Mouse (Mus musculus) kidney, embryonic 16.5 days (tissue): ENCODE results near the gene Cdkn1a. TPM values are rescaled to one million over a fixed set of nuclear protein-coding genes. Genes with fewer than 3 reads are reported as not detected.

ENCODE experiments used
- ATAC-seq: fragments of 200-750 bp; cut with Nextera tagmentation; 2 replicates; pipeline ENCODE4 v1.8.0; 2017; ENCODE audit warnings: moderate TSS enrichment; ENCODE audit not compliant: low FRiP score, low TSS enrichment
- H3K27ac ChIP-seq: fragments of 300-500 bp; sonication (generic); 2 replicates; pipeline ENCODE4 v1.5.1; 2014; ENCODE audit warnings: low read length
- H3K27me3 ChIP-seq: fragments of 300-500 bp; sonication (generic); 2 replicates; pipeline ENCODE4 v1.6.1; 2014; ENCODE audit warnings: low read length, control low read depth, mixed read lengths; ENCODE audit not compliant: insufficient read depth
- H3K36me3 ChIP-seq: fragments of 300-500 bp; sonication (generic); 2 replicates; pipeline ENCODE4 v1.6.1; 2014; ENCODE audit warnings: low read length, control low read depth, mixed read lengths; ENCODE audit not compliant: insufficient read depth
- H3K4me1 ChIP-seq: fragments of 300-500 bp; sonication (generic); 2 replicates; pipeline ENCODE4 v1.6.1; 2014; ENCODE audit warnings: low read length, control low read depth, mixed read lengths; ENCODE audit not compliant: insufficient read depth
- H3K4me2 ChIP-seq: fragments of 300-500 bp; sonication (generic); replicated peaks from 2 replicates; pipeline ENCODE4 v1.6.1; 2014; ENCODE audit warnings: low read depth, low read length
- H3K4me3 ChIP-seq: fragments of 300-500 bp; sonication (generic); 2 replicates; pipeline ENCODE4 v1.5.1; 2014; ENCODE audit warnings: mild to moderate bottlenecking, low read length
- H3K9ac ChIP-seq: fragments of 300-500 bp; sonication (generic); replicated peaks from 2 replicates; pipeline ENCODE4 v1.6.1; 2014; ENCODE audit warnings: low read length
- H3K9me3 ChIP-seq: fragments of 300-500 bp; sonication (generic); 2 replicates; pipeline ENCODE4 v1.6.1; 2016; ENCODE audit warnings: low read length, control low read depth
- WGBS: fragments of 180-500 bp; shearing (Covaris S2); extraction: QIAGEN DNeasy Blood & Tissue Kit; methylation state at CpG from one replicate; pipeline ENCODE4 v1.1.7; 2014; 5-methylcytosine and 5-hydroxymethylcytosine counted together
- polyA plus RNA-seq: library from polyadenylated mRNA; unstranded; fragments of >200 nt; fragmentation: Nextera tagmentation; extraction: Ambion mirVana; gene quantifications from 2 replicates; pipeline ENCODE4 v1.2.1, GENCODE M21; 2015

The Cdkn1a gene
- polyA plus RNA-seq, 1 experiment from 2014 or later, result 74.1 TPM

DNA sequence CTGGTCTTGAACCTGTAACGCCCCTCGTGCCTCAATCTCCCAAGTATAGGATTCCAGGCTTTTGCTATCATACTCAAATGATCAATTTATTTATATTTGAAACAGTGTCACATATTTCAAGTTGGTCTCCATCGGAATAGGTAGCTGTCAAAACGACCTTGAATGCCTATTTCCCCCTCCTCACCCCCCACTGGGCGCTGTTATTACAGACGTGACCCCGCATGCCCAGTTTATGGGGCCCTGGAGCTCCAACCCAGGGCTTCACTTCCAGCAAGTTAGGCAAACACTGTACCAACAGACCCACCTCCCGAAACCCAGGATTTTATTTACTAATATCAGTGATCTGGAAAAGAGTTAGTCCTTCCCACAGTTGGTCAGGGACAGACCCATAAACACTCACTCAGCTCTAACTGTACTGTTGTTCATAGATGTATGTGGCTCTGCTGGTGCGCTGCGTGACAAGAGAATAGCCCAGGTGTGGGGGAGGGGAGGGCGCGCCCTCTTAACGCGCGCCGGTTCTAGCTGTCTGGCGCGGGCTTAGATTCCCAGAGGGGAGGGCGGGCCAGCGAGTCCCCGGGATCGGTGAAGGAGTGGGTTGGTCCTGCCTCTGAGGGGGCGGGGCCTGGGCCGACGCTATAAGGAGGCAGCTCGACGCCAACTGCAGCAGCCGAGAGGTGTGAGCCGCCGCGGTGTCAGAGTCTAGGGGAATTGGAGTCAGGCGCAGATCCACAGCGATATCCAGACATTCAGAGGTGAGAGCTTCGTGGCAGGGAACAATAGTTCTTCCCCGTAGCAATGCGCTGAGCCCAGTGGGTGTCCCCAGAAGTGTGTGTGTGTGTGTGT, 2.6 kb downstream of the Cdkn1a start:
- peak; percentile 84 for ATAC-seq
- H3K4me1 ChIP-seq, result peaks cover 24% of the 10 kb centered on the region
- 7% methylated on average over 36 of the region's 36 CpGs for WGBS
- peak overlapping the region; percentile 51 for H3K4me3 ChIP-seq
- H3K27ac ChIP-seq, result no peak overlapping the region
- peak overlapping the region; percentile 63 for H3K9ac ChIP-seq
- H3K36me3 ChIP-seq, result no peaks in the 10 kb centered on the region
- peak overlapping the region; percentile 85 for H3K4me2 ChIP-seq
- no peaks in the 10 kb centered on the region for H3K9me3 ChIP-seq
- peaks cover 18% of the 10 kb centered on the region; the same call in 1 of the 2 replicates for H3K27me3 ChIP-seq

DNA sequence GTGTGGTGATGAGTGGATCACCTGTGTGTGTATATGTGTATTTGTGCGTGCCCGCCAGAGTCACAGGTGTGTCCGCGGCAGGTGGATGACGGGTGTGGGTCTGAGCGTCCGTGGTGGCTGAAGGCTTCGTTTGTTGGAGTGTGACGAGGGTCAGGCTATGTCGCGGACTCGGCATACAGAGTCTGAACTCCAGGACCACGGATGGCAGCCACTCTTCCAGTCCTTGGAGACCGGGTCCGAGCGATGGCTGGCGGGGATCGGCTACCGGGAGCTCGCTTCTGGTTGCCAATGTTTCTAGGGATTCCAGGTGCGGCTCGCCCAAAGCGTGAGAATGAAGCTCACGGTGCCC, 3.2 kb downstream of the Cdkn1a start:
- H3K4me3 ChIP-seq, result peak overlapping the region; percentile 51
- H3K36me3 ChIP-seq, result no peaks in the 10 kb centered on the region
- H3K4me1 ChIP-seq, result peaks cover 24% of the 10 kb centered on the region
- ATAC-seq, result peak; percentile 1; the same call in 1 of the 2 replicates
- H3K4me2 ChIP-seq, result peak overlapping the region; percentile 85
- WGBS, result under 1% methylated on average over 24 of the region's 24 CpGs
- peak overlapping the region; percentile 63 for H3K9ac ChIP-seq
- H3K9me3 ChIP-seq, result no peaks in the 10 kb centered on the region
- H3K27ac ChIP-seq, result no peak overlapping the region
- H3K27me3 ChIP-seq, result peaks cover 18% of the 10 kb centered on the region; the same call in 1 of the 2 replicates

- H3K27ac ChIP-seq, result 0 out of 2 replicates have a peak overlapping the region, but pooled peaks have one; percentile 29
- WGBS, result under 1% methylated on average over 71 of the region's 71 CpGs
Measured at GRCm38 (mm10) chr17:29094310-29095181, 3.8 kb downstream of the Cdkn1a start.

DNA sequence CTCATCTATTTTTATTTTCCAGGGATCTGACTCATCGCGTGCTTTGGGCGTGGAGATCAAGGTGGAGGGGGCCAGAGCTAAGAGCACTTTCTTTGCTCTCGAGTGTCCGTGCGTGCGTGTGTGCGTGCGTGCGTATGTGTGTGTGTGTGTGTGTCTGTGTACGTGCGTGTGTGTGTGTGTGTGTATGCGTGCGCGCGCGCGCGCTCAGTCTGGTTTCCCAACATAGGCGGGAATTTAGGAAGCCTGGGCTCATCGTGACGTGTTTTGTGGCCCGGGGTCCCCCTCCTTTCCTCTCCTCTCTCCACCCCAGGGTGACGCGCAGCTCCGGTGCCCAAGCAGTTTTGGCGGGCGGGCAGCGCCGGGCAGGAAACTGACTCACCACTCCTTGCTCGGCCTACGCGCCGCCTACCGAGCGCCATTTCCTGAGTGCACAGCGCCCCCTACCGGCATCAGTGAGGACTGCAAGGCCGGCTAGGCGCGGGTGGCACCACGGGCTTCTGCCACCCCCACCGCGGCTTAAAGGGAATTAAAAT, 4.5 kb downstream of the Cdkn1a start:
- ATAC-seq, result peak; percentile 82
- H3K36me3 ChIP-seq, result no peaks in the 10 kb centered on the region
- peak overlapping the region; percentile 51 for H3K4me3 ChIP-seq
- H3K9me3 ChIP-seq, result no peaks in the 10 kb centered on the region
- peak overlapping the region; percentile 85 for H3K4me2 ChIP-seq
- H3K4me1 ChIP-seq, result peaks cover 24% of the 10 kb centered on the region
- H3K27me3 ChIP-seq, result peaks cover 18% of the 10 kb centered on the region; the same call in 1 of the 2 replicates
- peak overlapping the region; percentile 63 for H3K9ac ChIP-seq
- under 1% methylated on average over 44 of the region's 44 CpGs for WGBS
- 0 out of 2 replicates have a peak overlapping the region, but pooled peaks have one; percentile 29 for H3K27ac ChIP-seq

More at GRCm38 (mm10) chr17:29094310-29095181, 3.8 kb downstream of the Cdkn1a start:
- peak overlapping the region; percentile 51 for H3K4me3 ChIP-seq
- no peaks in the 10 kb centered on the region for H3K36me3 ChIP-seq
- H3K4me1 ChIP-seq, result peaks cover 24% of the 10 kb centered on the region
- peaks cover 18% of the 10 kb centered on the region; the same call in 1 of the 2 replicates for H3K27me3 ChIP-seq
- H3K4me2 ChIP-seq, result peak overlapping the region; percentile 85
- no peaks in the 10 kb centered on the region for H3K9me3 ChIP-seq
- ATAC-seq, result peak; percentile 52
- H3K9ac ChIP-seq, result peak overlapping the region; percentile 63

DNA sequence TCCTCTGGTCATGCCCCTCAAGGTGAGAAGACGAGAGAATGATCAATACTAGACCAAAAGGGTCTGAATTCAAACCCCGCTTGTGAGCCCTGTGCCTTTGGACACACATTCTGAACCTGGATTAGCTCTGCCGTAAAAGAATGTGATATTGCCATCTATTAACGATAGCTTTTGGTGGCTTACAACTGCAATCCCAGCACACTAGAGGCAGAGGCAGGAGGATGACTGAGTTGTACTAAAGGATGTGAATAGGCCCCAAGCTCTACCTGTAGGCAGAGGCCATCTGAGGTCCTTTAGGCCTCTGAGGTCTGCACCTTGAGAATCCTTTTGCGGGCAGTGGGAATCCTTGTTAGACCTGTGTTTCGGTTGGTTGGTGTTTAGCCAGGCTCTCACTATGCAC, 5.5 kb downstream of the Cdkn1a start:
- Histone ChIP-seq H3K9me3 (no peaks in the 10 kb centered on the region), H3K4me2 (peak overlapping the region; percentile 85; the same call in 1 of the 2 replicates), H3K27ac (no peak overlapping the region), H3K36me3 (no peaks in the 10 kb centered on the region), H3K27me3 (peaks cover 18% of the 10 kb centered on the region; the same call in 1 of the 2 replicates), H3K4me1 (peaks cover 24% of the 10 kb centered on the region), H3K9ac (no peak overlapping the region), H3K4me3 (no peak overlapping the region)
- no peak for ATAC-seq
- 90% methylated on average over 6 of the region's 6 CpGs for WGBS

DNA sequence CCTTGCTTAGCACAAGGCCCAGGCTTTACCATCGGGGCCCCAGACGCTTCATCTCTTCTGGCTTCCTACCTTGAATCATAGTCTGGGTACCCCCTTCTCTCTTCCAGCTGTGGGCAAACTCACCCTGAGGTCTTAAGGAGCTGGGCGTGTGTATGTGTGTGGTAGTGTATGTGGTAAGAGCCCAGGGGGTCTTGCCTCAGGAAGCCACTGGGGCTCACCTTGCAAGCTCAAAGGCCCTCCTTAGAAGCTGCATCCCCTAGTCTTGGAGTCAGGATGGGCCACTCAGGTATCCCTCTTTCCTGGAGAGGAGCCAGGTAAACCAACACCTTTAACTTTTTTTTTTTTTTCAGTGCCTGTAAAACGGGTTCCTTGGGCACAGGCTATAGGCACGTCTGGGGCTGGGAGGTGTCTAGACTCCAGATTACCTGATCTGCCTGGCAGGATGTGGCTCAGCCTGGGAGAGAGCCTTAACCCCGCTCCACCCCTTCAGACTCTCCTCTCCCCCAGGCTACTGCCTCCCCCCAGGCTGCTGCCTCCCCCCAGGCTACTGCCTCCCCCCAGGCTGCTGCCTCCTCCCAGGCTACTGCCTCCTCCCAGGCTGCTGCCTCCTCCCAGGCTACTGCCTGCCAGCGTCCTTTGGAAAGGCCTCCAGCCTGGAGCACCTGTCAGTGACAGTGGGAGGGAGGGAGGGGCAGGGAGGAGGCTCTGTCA, 6.2 kb downstream of the Cdkn1a start:
- H3K9me3 ChIP-seq, result no peaks in the 10 kb centered on the region
- no peak overlapping the region for H3K4me3 ChIP-seq
- H3K27me3 ChIP-seq, result peaks cover 17% of the 10 kb centered on the region; the same call in 1 of the 2 replicates
- H3K4me2 ChIP-seq, result no peak overlapping the region
- no peak overlapping the region for H3K27ac ChIP-seq
- 67% methylated on average over 7 of the region's 7 CpGs for WGBS
- no peak overlapping the region for H3K9ac ChIP-seq
- H3K4me1 ChIP-seq, result peaks cover 24% of the 10 kb centered on the region
- H3K36me3 ChIP-seq, result no peaks in the 10 kb centered on the region
- ATAC-seq, result no peak

GRCm38 (mm10) chr17:29098291-29098690, 7.5 kb downstream of the Cdkn1a start:
- Histone ChIP-seq H3K9me3 (no peaks in the 10 kb centered on the region), H3K36me3 (no peaks in the 10 kb centered on the region), H3K9ac (no peak overlapping the region), H3K27me3 (peaks cover 4% of the 10 kb centered on the region; the same call in 1 of the 2 replicates), H3K4me1 (peaks cover 21% of the 10 kb centered on the region), H3K4me3 (no peak overlapping the region), H3K27ac (no peak overlapping the region), H3K4me2 (no peak overlapping the region)
- 95% methylated on average over 24 of the region's 24 CpGs for WGBS
- no peak for ATAC-seq

- no peak for ATAC-seq
- no peak overlapping the region for H3K4me2 ChIP-seq
- H3K4me3 ChIP-seq, result no peak overlapping the region
- H3K9me3 ChIP-seq, result no peaks in the 10 kb centered on the region
- no peak overlapping the region for H3K27ac ChIP-seq
- H3K4me1 ChIP-seq, result peaks cover 14% of the 10 kb centered on the region
- H3K36me3 ChIP-seq, result no peaks in the 10 kb centered on the region
- peaks cover 3% of the 10 kb centered on the region; the same call in 1 of the 2 replicates for H3K27me3 ChIP-seq
- WGBS, result 88% methylated on average over 8 of the region's 8 CpGs
- H3K9ac ChIP-seq, result no peak overlapping the region
Measured at GRCm38 (mm10) chr17:29099076-29099475, 8.3 kb downstream of the Cdkn1a start.

GRCm38 (mm10) chr17:29100627-29101026, 9.9 kb downstream of the Cdkn1a start:
- Histone ChIP-seq H3K9me3 (no peaks in the 10 kb centered on the region), H3K4me1 (peaks cover 4% of the 10 kb centered on the region; the same call in 1 of the 2 replicates), H3K27ac (no peak overlapping the region), H3K36me3 (no peaks in the 10 kb centered on the region), H3K4me2 (no peak overlapping the region), H3K4me3 (no peak overlapping the region), H3K9ac (no peak overlapping the region), H3K27me3 (no peaks in the 10 kb centered on the region)
- WGBS, result 88% methylated on average over 7 of the region's 7 CpGs
- ATAC-seq, result no peak
